Mouse (Mus musculus): ENCODE results near the gene Pbx1. TPM values are rescaled to one million over a fixed set of nuclear protein-coding genes. Genes with fewer than 3 reads are reported as not detected.

The Pbx1 gene
- total RNA-seq, 2 experiments from 2014 or later, result 27.0 to 32.2 TPM

GRCm38 (mm10) chr1:168299181-168299580, 132.9 kb downstream of the Pbx1 start:
- no peak for DNase-seq

DNA sequence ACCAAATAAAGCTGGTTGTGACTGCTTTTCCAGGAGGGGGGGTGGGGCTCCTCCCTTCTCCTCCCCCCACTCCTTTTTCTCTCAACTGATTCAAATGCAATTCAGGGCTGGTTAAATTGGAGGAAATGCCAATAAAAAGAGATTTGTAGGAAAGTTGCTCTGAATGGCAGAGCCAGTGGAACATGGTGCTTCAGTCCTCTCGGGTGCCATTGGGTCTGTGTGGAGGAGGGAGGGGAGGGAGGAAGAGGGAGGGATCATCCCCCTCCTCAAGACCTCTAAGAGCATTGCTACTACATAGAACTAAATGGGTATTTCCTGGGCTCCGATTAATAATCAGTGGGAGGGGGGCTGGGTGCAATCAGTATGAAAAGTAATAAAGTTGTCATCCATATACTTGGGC, 135.8 kb downstream of the Pbx1 start:
- DNase-seq, result no peak

- DNase-seq, result no peak
Measured at GRCm38 (mm10) chr1:168295782-168296181, 136.3 kb downstream of the Pbx1 start.

- DNase-seq, result no peak
Measured at GRCm38 (mm10) chr1:168293673-168294072, 138.4 kb downstream of the Pbx1 start.

- no peak for DNase-seq
Measured at GRCm38 (mm10) chr1:168292106-168292505, 140.0 kb downstream of the Pbx1 start.

- no peak for DNase-seq
Measured at GRCm38 (mm10) chr1:168291643-168292040, 140.4 kb downstream of the Pbx1 start.

DNA sequence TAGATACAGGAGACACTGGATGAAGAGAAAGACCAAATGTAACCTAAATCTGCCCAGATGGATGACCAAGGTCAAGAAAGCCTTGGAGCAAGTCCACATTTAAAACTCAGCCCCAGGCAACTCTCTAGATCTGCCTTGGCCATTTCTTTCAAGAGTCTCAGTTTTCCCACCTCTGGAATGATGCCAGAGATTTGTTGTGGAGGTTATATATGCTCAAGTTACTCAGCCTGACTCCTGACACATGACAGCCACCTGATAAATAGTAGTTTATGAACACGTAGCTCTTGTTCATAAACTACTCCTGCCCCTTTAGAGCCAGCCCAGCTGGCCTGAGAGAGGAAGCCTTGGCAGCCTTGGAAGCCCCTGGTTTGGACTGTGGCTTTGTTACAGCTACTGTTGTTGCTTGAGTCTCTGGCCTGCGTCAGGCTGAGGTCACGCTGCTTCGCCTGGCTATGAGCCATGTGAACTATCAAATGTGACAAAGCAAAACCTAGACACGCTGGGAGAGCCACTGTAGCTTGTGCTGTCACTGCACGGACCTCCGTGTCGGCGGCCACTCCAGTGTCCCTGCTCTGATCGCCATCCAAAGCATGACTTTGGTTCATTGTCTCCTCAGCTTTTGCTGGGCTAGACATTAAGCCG, 140.9 kb downstream of the Pbx1 start:
- no peak for DNase-seq

DNA sequence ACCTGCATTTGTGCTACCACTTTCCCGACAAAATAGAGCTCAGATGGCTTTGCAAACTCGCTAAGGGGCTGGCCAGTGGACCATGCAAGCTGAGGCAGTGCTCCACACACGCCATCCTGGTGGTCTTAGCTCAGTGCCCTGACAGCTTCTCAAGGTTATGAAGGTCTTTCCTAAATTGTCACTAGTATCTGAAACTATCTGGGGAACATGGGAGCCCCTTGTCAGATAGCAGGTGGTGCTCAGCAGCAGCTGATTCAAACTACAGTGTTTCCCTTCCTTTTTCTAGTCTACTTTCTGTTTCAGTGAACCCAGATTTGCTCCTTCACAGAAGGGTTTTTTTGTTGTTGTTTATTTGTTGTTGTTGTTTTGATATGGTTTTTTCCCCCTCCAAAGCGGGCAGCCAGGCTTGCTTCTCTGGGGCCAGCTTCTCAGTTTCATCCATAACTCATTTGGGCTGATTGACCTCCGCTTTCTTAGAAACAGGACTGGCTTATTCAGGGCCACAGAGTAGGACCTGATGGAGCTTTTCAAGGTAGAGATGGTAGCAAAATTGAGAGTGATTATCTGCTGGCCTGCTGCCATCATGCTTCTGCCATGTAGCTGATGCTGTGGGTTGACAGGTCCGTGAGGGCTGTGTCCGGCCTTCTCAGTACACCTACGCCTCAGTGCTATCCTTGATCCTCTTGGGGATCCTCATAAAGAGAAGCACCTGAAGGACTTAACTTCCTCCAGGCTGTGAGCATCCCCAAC, 141.7 kb downstream of the Pbx1 start:
- no peak for DNase-seq

- no peak for DNase-seq
Measured at GRCm38 (mm10) chr1:168288891-168289545, 143.1 kb downstream of the Pbx1 start.

DNA sequence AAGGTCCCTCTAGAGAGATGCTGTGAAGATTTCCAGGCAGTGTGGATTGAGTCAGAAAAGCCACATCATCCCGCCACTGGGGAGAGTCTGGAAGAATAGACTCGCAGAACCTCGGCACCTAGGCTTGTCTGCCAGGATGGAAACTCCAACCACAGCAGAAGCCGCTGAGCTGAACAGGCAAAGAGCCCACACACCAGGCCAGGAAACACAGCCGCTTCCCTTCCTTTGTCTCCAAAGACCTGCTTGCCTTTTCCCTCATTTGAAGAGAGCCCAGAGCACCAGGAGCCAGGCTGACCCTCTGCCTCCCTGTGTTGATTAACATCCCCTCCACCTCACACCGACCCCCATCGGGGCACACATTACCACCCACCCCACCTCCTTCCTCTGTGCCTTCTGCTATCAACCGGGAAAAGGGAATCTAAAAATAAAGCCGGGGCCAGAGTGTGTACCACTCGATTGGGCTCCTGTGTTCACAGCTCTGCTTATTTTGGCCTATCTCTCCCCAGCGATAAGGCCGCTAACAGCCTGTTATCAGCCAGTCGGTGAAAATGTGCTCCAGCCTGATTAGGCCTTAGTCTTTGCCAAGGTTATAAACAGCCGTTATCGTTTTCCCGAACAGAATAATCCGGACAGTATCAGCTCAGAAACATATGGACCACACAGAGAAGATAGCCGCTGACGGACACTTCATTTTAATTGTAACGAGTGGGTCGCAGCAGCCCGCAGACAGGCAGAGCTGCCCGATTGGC, 144.1 kb downstream of the Pbx1 start:
- DNase-seq, result peak; percentile 24

DNA sequence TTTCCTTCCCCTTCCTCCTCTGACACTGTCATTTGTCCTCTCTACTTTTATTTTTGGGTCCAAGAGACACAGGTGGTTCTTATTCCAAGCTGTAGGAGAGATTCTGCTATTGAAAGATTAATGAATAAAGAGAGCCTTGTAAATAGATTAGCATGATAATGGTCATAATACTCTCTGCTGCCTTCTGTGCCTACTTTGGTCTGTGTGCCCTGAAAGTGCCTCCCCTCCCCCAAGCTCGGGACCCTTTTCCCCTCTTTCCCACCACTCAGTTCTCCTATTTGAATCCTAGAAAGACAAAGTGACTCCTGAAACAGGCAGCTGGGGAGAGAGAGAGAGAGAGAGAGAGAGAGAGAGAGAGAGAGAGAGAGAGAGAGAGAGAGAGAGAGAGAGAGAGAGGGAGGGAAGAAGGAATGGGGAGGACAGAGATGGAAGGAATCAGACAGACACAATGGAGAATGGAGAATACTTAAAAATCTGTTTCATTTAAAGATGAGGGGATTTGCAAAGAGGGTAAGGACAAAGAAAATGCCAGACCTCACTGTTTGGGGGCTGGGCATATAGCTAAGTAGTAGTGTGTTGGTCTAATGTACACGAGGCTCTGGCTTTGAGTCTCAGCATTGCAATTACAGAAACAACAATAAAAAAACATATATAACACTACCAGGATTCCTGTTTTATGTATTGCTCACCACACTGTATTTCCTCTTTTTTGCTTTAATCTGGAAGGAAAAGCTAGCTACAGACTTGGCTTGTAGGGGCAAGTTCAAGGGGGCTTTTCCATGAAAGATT, 145.0 kb downstream of the Pbx1 start:
- no peak for DNase-seq

GRCm38 (mm10) chr1:168284566-168285141, 147.4 kb downstream of the Pbx1 start:
- DNase-seq, result no peak

DNA sequence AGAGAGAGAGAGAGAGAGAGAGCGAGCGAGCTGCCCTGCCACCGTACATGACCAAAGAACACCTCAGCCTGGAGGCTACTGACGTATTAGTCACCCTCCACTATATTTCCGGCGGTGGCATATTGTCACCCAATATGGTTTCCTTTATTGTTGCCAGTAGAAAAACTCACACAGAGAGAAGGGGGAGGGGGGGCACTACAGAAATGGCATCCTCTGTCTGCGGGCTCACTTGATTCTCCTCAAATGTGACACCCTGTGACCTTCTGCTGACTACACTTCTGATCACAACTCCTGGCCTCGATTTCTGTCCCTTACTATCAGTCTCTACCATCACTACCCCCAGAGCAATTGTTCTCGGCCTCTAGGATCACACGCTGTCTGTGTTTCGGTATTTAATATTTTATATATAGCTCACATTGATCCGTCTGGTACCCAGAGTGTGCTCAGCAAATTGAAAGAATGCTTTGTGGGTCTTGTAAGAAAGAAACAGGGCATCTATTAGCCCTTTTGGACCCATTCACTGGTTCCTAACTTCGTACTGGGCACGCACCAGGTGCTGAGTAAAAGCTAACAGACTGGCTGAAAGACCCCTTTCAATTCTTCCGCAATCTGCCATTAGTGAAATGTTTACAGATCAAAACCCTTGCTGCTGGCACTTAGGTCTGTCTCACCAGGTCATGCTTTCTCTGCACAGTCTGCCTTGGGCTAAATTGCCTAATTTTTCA, 148.1 kb downstream of the Pbx1 start:
- DNase-seq, result no peak

GRCm38 (mm10) chr1:168283421-168283820, 148.6 kb downstream of the Pbx1 start:
- DNase-seq, result no peak

DNA sequence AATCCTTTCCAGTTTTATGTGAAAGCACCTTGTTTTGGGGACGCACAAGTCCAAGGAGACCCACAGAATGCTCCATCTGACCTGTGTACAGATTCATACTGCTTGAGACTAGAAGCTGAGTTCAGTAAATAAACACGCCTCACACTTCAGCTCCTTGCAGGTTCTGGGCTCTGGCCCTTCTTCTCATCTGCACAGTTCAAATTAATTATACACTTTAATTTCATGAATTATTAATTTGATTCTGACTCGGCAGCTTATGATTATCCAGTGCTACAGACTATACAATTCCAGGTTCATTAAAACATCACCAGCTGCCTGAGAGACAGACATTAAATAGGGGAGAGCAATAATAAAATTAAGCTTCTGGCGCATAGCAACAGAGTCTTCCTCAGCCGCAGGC, 156.4 kb downstream of the Pbx1 start:
- DNase-seq, result no peak

DNA sequence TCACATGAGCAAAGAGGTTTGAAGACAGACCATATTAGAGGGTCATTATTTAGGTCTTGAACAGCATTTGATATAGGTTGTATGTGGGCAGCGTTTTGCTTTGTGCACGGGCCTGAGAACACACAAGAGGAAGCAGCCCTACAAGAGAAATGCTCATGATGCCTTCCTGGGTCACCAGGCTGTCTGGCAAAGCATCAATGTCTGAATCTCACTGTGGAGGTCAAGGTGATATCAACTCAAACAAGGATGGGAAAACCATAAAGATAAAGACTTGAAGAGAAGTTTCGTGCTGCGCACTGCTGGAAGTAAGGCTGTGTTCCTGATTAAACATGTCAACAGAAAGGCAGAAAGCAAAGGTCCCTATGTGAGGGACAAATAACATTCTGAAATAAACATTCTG, 157.8 kb downstream of the Pbx1 start:
- no peak for DNase-seq

DNA sequence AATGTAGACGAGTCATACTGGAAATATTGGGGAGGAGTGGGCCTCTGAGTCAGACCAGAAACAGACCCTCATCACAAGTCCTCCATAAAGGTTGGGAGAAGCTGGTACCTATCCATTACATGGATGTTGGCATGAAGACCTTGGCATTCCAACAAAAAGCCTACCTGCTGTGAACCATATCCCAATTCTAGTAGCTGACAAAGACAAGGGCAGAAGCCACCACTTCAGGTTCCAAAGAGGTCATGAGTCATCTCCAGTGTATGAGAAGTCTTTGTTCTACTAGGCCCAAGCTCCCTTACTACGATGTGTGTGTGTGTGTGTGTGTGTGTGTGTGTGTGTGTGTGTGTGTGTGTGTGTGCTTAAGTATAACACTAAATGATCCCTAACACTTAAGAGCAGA, 160.0 kb downstream of the Pbx1 start:
- no peak for DNase-seq

- no peak for DNase-seq
Measured at GRCm38 (mm10) chr1:168271207-168271606, 160.9 kb downstream of the Pbx1 start.

- DNase-seq, result no peak
Measured at GRCm38 (mm10) chr1:168268751-168269623, 163.1 kb downstream of the Pbx1 start.

GRCm38 (mm10) chr1:168268224-168268623, 163.8 kb downstream of the Pbx1 start:
- no peak for DNase-seq

Measured in gastrocnemius, postnatal 10 days (tissue).